Mouse (Mus musculus) midbrain, embryonic 16.5 days (tissue): ENCODE data around the gene Theg. TPM values are rescaled to one million over a fixed set of nuclear protein-coding genes. Genes with fewer than 3 reads are reported as not detected.

ENCODE experiments used
- ATAC-seq: fragments of 200-750 bp; cut with Nextera tagmentation; 2 replicates; pipeline ENCODE4 v1.8.0; 2017; ENCODE audit warnings: moderate TSS enrichment
- H3K27ac ChIP-seq: fragments of 300-500 bp; sonication (generic); 2 replicates; pipeline ENCODE4 v1.5.1; 2014; ENCODE audit warnings: mild to moderate bottlenecking, low read length, mixed read lengths
- H3K27me3 ChIP-seq: fragments of 300-500 bp; sonication (generic); 2 replicates; pipeline ENCODE4 v1.6.1; 2014; ENCODE audit warnings: low read depth, low read length, mixed read lengths; ENCODE audit not compliant: control insufficient read depth, insufficient read depth
- H3K36me3 ChIP-seq: fragments of 300-500 bp; sonication (generic); 2 replicates; pipeline ENCODE4 v1.6.1; 2014; ENCODE audit warnings: mild to moderate bottlenecking, low read length, moderate library complexity, mixed read lengths; ENCODE audit not compliant: control insufficient read depth, insufficient read depth
- H3K4me1 ChIP-seq: fragments of 300-500 bp; sonication (generic); 2 replicates; pipeline ENCODE4 v1.6.1; 2014; ENCODE audit warnings: mild to moderate bottlenecking, low read length, mixed read lengths; ENCODE audit not compliant: control insufficient read depth, insufficient read depth
- H3K4me2 ChIP-seq: fragments of 300-500 bp; sonication (generic); 2 replicates; pipeline ENCODE4 v1.6.1; 2014; ENCODE audit warnings: mild to moderate bottlenecking, low read length, mixed read lengths
- H3K4me3 ChIP-seq: fragments of 300-500 bp; sonication (generic); 2 replicates; pipeline ENCODE4 v1.5.1; 2014; ENCODE audit warnings: low read depth, mild to moderate bottlenecking, low read length, moderate library complexity, mixed read lengths
- H3K9ac ChIP-seq: fragments of 300-500 bp; sonication (generic); 2 replicates; pipeline ENCODE4 v1.6.1; 2014; ENCODE audit warnings: low read depth, low read length, mixed read lengths
- H3K9me3 ChIP-seq: fragments of 300-500 bp; sonication (generic); replicated peaks from 2 replicates; pipeline ENCODE4 v1.6.1; 2014; ENCODE audit warnings: mild to moderate bottlenecking, low read length, mixed read lengths; ENCODE audit not compliant: control insufficient read depth, poor library complexity, severe bottlenecking
- WGBS: fragments of 180-500 bp; shearing (Covaris S2); extraction: QIAGEN DNeasy Blood & Tissue Kit; methylation state at CpG from one replicate; pipeline ENCODE4 v1.1.7; 2014; 5-methylcytosine and 5-hydroxymethylcytosine counted together
- polyA plus RNA-seq: library from polyadenylated mRNA; unstranded; fragments of >200 nt; fragmentation: Nextera tagmentation; extraction: Ambion mirVana; gene quantifications from 2 replicates; pipeline ENCODE4 v1.2.1, GENCODE M21; 2015

The Theg gene
- polyA plus RNA-seq, 1 experiment from 2014 or later, result not detected

GRCm38 (mm10) chr10:79615860-79616259 lies 28.7 kb upstream of the Theg start:
- Histone ChIP-seq H3K9ac (no peak overlapping the region), H3K4me3 (no peak overlapping the region), H3K36me3 (peaks cover 3% of the 10 kb centered on the region; the same call in 1 of the 2 replicates), H3K9me3 (no peaks in the 10 kb centered on the region), H3K4me1 (peaks cover 25% of the 10 kb centered on the region), H3K27ac (no peak overlapping the region), H3K4me2 (no peak overlapping the region), H3K27me3 (peaks cover 10% of the 10 kb centered on the region)
- 7% methylated on average over 8 of the region's 8 CpGs for WGBS
- no peak for ATAC-seq

GRCm38 (mm10) chr10:79614305-79614643 lies 27.1 kb upstream of the Theg start:
- no peak for ATAC-seq
- WGBS, result 80% methylated on average over 1 of the region's 1 CpGs
- peak overlapping the region; percentile 69; the same call in 1 of the 2 replicates for H3K9ac ChIP-seq
- H3K4me3 ChIP-seq, result peak overlapping the region; percentile 61
- peak overlapping the region; percentile 67 for H3K4me2 ChIP-seq
- H3K27ac ChIP-seq, result peak overlapping the region; percentile 34; the same call in 1 of the 2 replicates
- H3K27me3 ChIP-seq, result peaks cover 10% of the 10 kb centered on the region
- peaks cover 25% of the 10 kb centered on the region for H3K4me1 ChIP-seq
- no peaks in the 10 kb centered on the region for H3K36me3 ChIP-seq
- H3K9me3 ChIP-seq, result no peaks in the 10 kb centered on the region

GRCm38 (mm10) chr10:79613578-79614304 lies 26.6 kb upstream of the Theg start, which contains the start of gene C2cd4c:
C2cd4c (minus strand) TSS chr10:79614025.
- H3K4me1 ChIP-seq, result peaks cover 25% of the 10 kb centered on the region
- H3K9me3 ChIP-seq, result no peaks in the 10 kb centered on the region
- peak within 1 kb of the TSS; percentile 67 for H3K4me2 ChIP-seq
- H3K4me3 ChIP-seq, result peak within 1 kb of the TSS; percentile 61
- peak within 1 kb of the TSS; percentile 69 for H3K9ac ChIP-seq
- peak within 1 kb of the TSS; percentile 34; the same call in 1 of the 2 replicates for H3K27ac ChIP-seq
- peak; percentile 91 for ATAC-seq
- peaks cover 10% of the 10 kb centered on the region for H3K27me3 ChIP-seq
- under 1% methylated on average over 54 of the region's 60 CpGs for WGBS
- H3K36me3 ChIP-seq, result no peaks in the 10 kb centered on the region

- Histone ChIP-seq H3K4me1 (peaks cover 25% of the 10 kb centered on the region), H3K36me3 (no peaks in the 10 kb centered on the region), H3K27ac (no peak overlapping the region), H3K9ac (peak overlapping the region; percentile 54), H3K4me2 (peak overlapping the region; percentile 67), H3K4me3 (peak overlapping the region; percentile 61), H3K9me3 (no peaks in the 10 kb centered on the region), H3K27me3 (peaks cover 10% of the 10 kb centered on the region)
- 9% methylated on average over 51 of the region's 51 CpGs for WGBS
- 0 out of 2 replicates have a peak, but pooled peaks have one; percentile 9 for ATAC-seq
These were observed 25.3 kb upstream of the Theg start for GRCm38 (mm10) chr10:79612192-79613135.

GRCm38 (mm10) chr10:79611296-79611695 lies 24.2 kb upstream of the Theg start:
- no peak overlapping the region for H3K9ac ChIP-seq
- WGBS, result 37% methylated on average over 5 of the region's 5 CpGs
- H3K4me3 ChIP-seq, result no peak overlapping the region
- H3K27me3 ChIP-seq, result peaks cover 10% of the 10 kb centered on the region
- H3K4me2 ChIP-seq, result no peak overlapping the region; the same call in 1 of the 2 replicates
- H3K27ac ChIP-seq, result no peak overlapping the region
- no peaks in the 10 kb centered on the region for H3K36me3 ChIP-seq
- ATAC-seq, result no peak
- no peaks in the 10 kb centered on the region for H3K9me3 ChIP-seq
- H3K4me1 ChIP-seq, result peaks cover 25% of the 10 kb centered on the region

GRCm38 (mm10) chr10:79609276-79609675 lies 22.1 kb upstream of the Theg start:
- H3K4me3 ChIP-seq, result no peak overlapping the region
- WGBS, result 64% methylated on average over 3 of the region's 3 CpGs
- peaks cover 23% of the 10 kb centered on the region for H3K4me1 ChIP-seq
- H3K9me3 ChIP-seq, result no peaks in the 10 kb centered on the region
- peaks cover 10% of the 10 kb centered on the region for H3K27me3 ChIP-seq
- no peak overlapping the region for H3K27ac ChIP-seq
- H3K36me3 ChIP-seq, result no peaks in the 10 kb centered on the region
- H3K9ac ChIP-seq, result no peak overlapping the region
- H3K4me2 ChIP-seq, result no peak overlapping the region
- ATAC-seq, result no peak

- Histone ChIP-seq H3K9ac (no peak overlapping the region), H3K9me3 (no peaks in the 10 kb centered on the region), H3K4me2 (no peak overlapping the region), H3K4me3 (no peak overlapping the region), H3K4me1 (peaks cover 17% of the 10 kb centered on the region), H3K27me3 (peaks cover 7% of the 10 kb centered on the region), H3K27ac (no peak overlapping the region), H3K36me3 (no peaks in the 10 kb centered on the region)
- no peak for ATAC-seq
- 39% methylated on average over 2 of the region's 2 CpGs for WGBS
These were observed 20.8 kb upstream of the Theg start for GRCm38 (mm10) chr10:79607892-79608291.

GRCm38 (mm10) chr10:79606537-79606936 lies 19.4 kb upstream of the Theg start:
- no peak for ATAC-seq
- no peaks in the 10 kb centered on the region for H3K36me3 ChIP-seq
- H3K4me1 ChIP-seq, result peaks cover 3% of the 10 kb centered on the region; the same call in 1 of the 2 replicates
- no peaks in the 10 kb centered on the region for H3K9me3 ChIP-seq
- no peaks in the 10 kb centered on the region; the same call in 1 of the 2 replicates for H3K27me3 ChIP-seq
- H3K4me2 ChIP-seq, result no peak overlapping the region
- H3K27ac ChIP-seq, result no peak overlapping the region
- WGBS, result 62% methylated on average over 4 of the region's 4 CpGs
- no peak overlapping the region for H3K4me3 ChIP-seq
- no peak overlapping the region for H3K9ac ChIP-seq

GRCm38 (mm10) chr10:79597936-79598230 lies 10.8 kb upstream of the Theg start:
- Histone ChIP-seq H3K4me2 (no peak overlapping the region), H3K27ac (no peak overlapping the region), H3K4me1 (no peaks in the 10 kb centered on the region; the same call in 1 of the 2 replicates), H3K9ac (no peak overlapping the region), H3K4me3 (no peak overlapping the region), H3K9me3 (no peaks in the 10 kb centered on the region), H3K36me3 (no peaks in the 10 kb centered on the region), H3K27me3 (peaks cover 9% of the 10 kb centered on the region; the same call in 1 of the 2 replicates)
- WGBS, result 73% methylated on average over 4 of the region's 4 CpGs
- no peak for ATAC-seq
